Mouse (Mus musculus) bone marrow, adult 2 months (tissue): ENCODE results near the gene Nol11.

Source experiments
- CTCF ChIP-seq: fragments of 200-500 bp; IDR thresholded peaks from 2 replicates; pipeline ENCODE4 v1.5.1; 2011; ENCODE audit warnings: low read length, control low read depth; ENCODE audit not compliant: control insufficient read depth, insufficient read depth
- POLR2A ChIP-seq: fragments of 200-500 bp; IDR thresholded peaks from 2 replicates; pipeline ENCODE4 v1.6.1; 2011; ENCODE audit warnings: low read depth, mild to moderate bottlenecking, control low read depth, low read length, borderline replicate concordance; ENCODE audit not compliant: control insufficient read depth

GRCm38 (mm10) chr11:107159034-107159433 is 30.1 kb downstream of the Nol11 start:
- no peak for TF ChIP-seq POLR2A
- TF ChIP-seq CTCF = peak; percentile 50
